Mouse (Mus musculus): ENCODE data around the gene Gm17693.
"Not testable (repeated sequence)": the region's sequence is repeated elsewhere in the genome, so short reads cannot be mapped to it uniquely, and the experiment has no call there.

Gene Gm17693

DNA sequence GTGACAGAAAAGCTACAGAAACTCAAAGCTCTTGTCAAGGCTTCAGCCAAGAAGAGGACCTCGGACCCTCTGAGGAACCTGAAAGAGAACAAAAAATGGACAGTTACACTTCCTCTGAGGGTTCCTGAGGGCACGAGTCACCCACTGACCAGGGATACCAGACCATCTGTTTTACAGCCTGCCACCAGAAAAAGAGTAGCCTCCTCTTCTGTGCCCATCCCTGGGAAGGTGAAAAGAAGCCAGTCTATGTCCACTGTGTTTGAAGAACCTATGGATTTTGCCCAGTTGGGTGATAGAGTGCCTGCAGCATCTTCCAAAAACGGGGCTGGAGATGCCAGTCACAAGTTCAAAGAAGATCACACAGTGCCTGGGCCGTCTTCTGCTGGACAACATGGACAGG, at the start of gene Gm17693:
Gene Gm17693, plus strand, starts transcription at position 301 of the 400 bp plus-strand sequence.
- not testable (repeated sequence) for DNase-seq (ENCODE audit: low spot score in 2 of 2)

All from left cerebral cortex, adult 9 months (tissue).